Mouse (Mus musculus) C2C12 (cell line): ENCODE measurements around the gene Cyct.

Experiments
- CTCF ChIP-seq: IDR thresholded peaks from one replicate; pipeline ENCODE4 v1.5.1; 2011; ENCODE audit not compliant: control insufficient read depth, insufficient read depth, insufficient read length
- MAX ChIP-seq: IDR thresholded peaks from one replicate; pipeline ENCODE4 v1.6.1; 2011; ENCODE audit warnings: mild to moderate bottlenecking, control low read depth
- MYOD1 ChIP-seq: IDR thresholded peaks from one replicate; pipeline ENCODE4 v1.6.1; 2011; ENCODE audit warnings: low read depth; ENCODE audit not compliant: control insufficient read depth, insufficient read length
- MYOG ChIP-seq: IDR thresholded peaks from one replicate; pipeline ENCODE4 v1.6.1; 2011; ENCODE audit not compliant: control insufficient read depth, insufficient read length; ENCODE audit errors: extremely low read depth
- USF1 ChIP-seq: IDR thresholded peaks from one replicate; pipeline ENCODE4 v1.6.1; 2011; ENCODE audit warnings: low read depth, mild to moderate bottlenecking, control low read depth, moderate library complexity

DNA sequence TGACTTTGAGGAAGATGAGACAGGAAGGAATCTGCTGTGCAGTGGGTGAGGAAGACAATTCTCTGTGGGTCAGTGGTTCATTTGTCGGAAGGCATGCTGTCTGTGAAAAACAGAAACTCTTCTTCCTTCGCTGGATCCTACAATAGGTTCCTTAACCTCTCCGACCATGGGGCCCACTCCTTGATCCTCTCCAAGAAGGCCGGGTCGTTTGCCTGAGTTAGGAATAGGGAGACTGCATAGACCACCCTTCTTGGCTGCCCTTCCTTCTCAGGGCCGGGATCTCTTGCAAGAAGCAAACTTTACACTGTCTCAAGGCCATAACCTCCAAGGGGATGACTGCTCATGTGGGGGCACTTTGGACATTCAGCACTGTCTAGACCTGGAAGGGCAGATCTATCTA lies 41.0 kb downstream of the Cyct start:
- TF ChIP-seq CTCF = no peak
- TF ChIP-seq MYOD1 = no peak
- TF ChIP-seq MYOG = no peak
- TF ChIP-seq MAX = no peak
- TF ChIP-seq USF1 = no peak
